Mouse (Mus musculus) frontal cortex, postnatal 36 days (tissue): ENCODE measurements around the gene Eif1ax.
"Not testable (repeated sequence)": the region's sequence is repeated elsewhere in the genome, so short reads cannot be mapped to it uniquely, and the experiment has no call there.

Source experiments
- DNase-seq, 2 experiments: peaks; one replicate each; pipeline ENCODE4 v3.0.0; 2022; ENCODE audit warnings: low spot score in 2 of 2

Eif1ax gene

GRCm38 (mm10) chrX:159371831-159372752, at the start of gene Eif1ax:
Eif1ax (plus strand) TSS chrX:159372178.
- peak; percentile 47 to 48 for DNase-seq

GRCm38 (mm10) chrX:159364506-159364905, 7.5 kb upstream of the Eif1ax start:
- no peak for DNase-seq

- DNase-seq: no peak
Observed at GRCm38 (mm10) chrX:159372753-159373144, 771 bp downstream of the Eif1ax start.

GRCm38 (mm10) chrX:159387105-159387504, 15.1 kb downstream of the Eif1ax start:
- DNase-seq: no peak

GRCm38 (mm10) chrX:159388953-159389352, 17.0 kb downstream of the Eif1ax start:
- DNase-seq: no peak

- no peak for DNase-seq
Observed at GRCm38 (mm10) chrX:159390347-159390962, 18.5 kb downstream of the Eif1ax start.

- DNase-seq: no peak
Observed at GRCm38 (mm10) chrX:159391239-159391638, 19.3 kb downstream of the Eif1ax start.

- DNase-seq: no peak
Observed at GRCm38 (mm10) chrX:159409253-159409652, 37.3 kb downstream of the Eif1ax start.

- DNase-seq: peak; percentile 45 to 55
Observed at GRCm38 (mm10) chrX:159414130-159414828, 42.3 kb downstream of the Eif1ax start, which contains the start of gene Map7d2. Map7d2 (plus strand) TSS chrX:159414572.

GRCm38 (mm10) chrX:159414829-159415673, 43.1 kb downstream of the Eif1ax start:
- peak; percentile 5 to 13 for DNase-seq

- not testable (repeated sequence) for DNase-seq
Observed at GRCm38 (mm10) chrX:159430507-159430906, 58.5 kb downstream of the Eif1ax start.
